Mouse (Mus musculus) lung, embryonic 15.5 days (tissue): ENCODE data around the gene Gypa. TPM values are rescaled to one million over a fixed set of nuclear protein-coding genes. Genes with fewer than 3 reads are reported as not detected.

ENCODE experiments used
- ATAC-seq: fragments of 200-750 bp; cut with Nextera tagmentation; 2 replicates; pipeline ENCODE4 v1.8.0; 2017; ENCODE audit warnings: moderate number of reproducible peaks, borderline replicate concordance; ENCODE audit not compliant: low FRiP score, low TSS enrichment; ENCODE audit errors: extremely low read depth
- H3K27ac ChIP-seq: fragments of 300-500 bp; sonication (generic); 2 replicates; pipeline ENCODE4 v1.5.1; 2015; ENCODE audit warnings: moderate library complexity, mild to moderate bottlenecking, inconsistent platforms
- H3K27me3 ChIP-seq: fragments of 300-500 bp; sonication (generic); 2 replicates; pipeline ENCODE4 v1.6.1; 2015; ENCODE audit warnings: inconsistent platforms
- H3K36me3 ChIP-seq: fragments of 300-500 bp; sonication (generic); 2 replicates; pipeline ENCODE4 v1.6.1; 2015; ENCODE audit warnings: inconsistent platforms
- H3K4me1 ChIP-seq: fragments of 300-500 bp; sonication (generic); 2 replicates; pipeline ENCODE4 v1.6.1; 2015; ENCODE audit warnings: inconsistent platforms
- H3K4me2 ChIP-seq: fragments of 300-500 bp; sonication (generic); 2 replicates; pipeline ENCODE4 v1.6.1; 2015; ENCODE audit warnings: inconsistent platforms, mild to moderate bottlenecking, moderate library complexity
- H3K4me3 ChIP-seq: fragments of 300-500 bp; sonication (generic); 2 replicates; pipeline ENCODE4 v1.5.1; 2015; ENCODE audit warnings: mild to moderate bottlenecking, inconsistent platforms
- H3K9ac ChIP-seq: fragments of 300-500 bp; sonication (generic); 2 replicates; pipeline ENCODE4 v1.6.1; 2015; ENCODE audit warnings: inconsistent platforms
- H3K9me3 ChIP-seq: fragments of 300-500 bp; sonication (generic); 2 replicates; pipeline ENCODE4 v1.6.1; 2016; ENCODE audit warnings: inconsistent platforms
- WGBS: fragments of 180-500 bp; shearing (Covaris S2); methylation state at CpG from one replicate; pipeline ENCODE4 v1.1.7; 2015; 5-methylcytosine and 5-hydroxymethylcytosine counted together
- polyA plus RNA-seq: library from polyadenylated mRNA; unstranded; fragments of >200 nt; fragmentation: Nextera tagmentation; extraction: Ambion mirVana; gene quantifications from 2 replicates; pipeline ENCODE4 v1.2.1, GENCODE M21; 2015

Gene Gypa
- 8.0 and 10.5 TPM in 2 replicates for polyA plus RNA-seq

DNA sequence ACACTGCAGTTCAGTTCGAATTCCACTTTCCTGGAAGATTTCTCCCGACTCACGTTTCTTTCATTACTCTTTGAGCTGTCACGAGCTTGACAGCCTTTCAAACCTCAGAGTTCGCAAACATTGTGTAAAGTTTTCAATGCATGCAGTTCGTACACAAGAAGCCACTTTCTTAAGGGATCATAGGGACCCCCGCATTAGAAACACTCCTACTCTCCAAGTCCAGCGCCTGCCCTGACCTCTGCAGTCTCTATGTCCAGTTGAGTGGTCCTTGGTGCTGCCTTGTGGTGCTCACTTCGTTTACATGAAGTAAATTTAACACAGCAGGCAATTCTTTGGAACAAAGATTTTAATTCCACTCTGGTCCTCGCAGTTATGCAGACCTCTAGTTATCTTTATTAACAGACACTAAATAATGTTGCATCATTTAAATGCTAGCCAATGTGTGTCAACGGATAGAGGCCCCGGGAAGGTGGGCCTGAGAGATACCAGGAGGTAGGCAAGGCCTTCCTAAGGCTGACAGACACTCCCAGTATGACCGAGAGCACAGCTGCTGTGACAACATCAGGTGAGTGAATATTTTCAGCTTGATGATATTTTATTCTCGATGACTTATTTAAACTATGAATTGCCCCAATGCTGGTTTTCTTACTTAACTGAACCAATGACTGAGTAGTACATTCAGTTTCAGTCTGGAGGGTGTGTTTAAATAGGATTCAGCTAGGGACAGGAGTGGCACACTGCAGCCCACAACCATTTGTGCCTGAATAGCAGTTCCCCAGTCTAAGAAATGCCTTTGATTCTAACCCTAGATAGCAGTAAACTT is at the start of gene Gypa:
Gene Gypa, plus strand, starts transcription at position 259 of the 823 bp plus-strand sequence.
- H3K9me3 ChIP-seq, result no peaks in the 10 kb centered on the region
- H3K4me3 ChIP-seq, result peak within 1 kb of the TSS; percentile 50
- H3K4me1 ChIP-seq, result peaks cover 9% of the 10 kb centered on the region
- H3K27ac ChIP-seq, result no peak within 1 kb of the TSS
- no peaks in the 10 kb centered on the region for H3K36me3 ChIP-seq
- peak; percentile 69; the same call in 1 of the 2 replicates for ATAC-seq
- H3K27me3 ChIP-seq, result no peaks in the 10 kb centered on the region
- H3K4me2 ChIP-seq, result peak within 1 kb of the TSS; percentile 80
- 22% methylated on average over 14 of the region's 14 CpGs for WGBS
- peak within 1 kb of the TSS; percentile 38; the same call in 1 of the 2 replicates for H3K9ac ChIP-seq

GRCm38 (mm10) chr8:80444534-80445072 is 49.0 kb upstream of the Gypa start:
- no peak for ATAC-seq
- H3K4me3 ChIP-seq, result no peak overlapping the region

DNA sequence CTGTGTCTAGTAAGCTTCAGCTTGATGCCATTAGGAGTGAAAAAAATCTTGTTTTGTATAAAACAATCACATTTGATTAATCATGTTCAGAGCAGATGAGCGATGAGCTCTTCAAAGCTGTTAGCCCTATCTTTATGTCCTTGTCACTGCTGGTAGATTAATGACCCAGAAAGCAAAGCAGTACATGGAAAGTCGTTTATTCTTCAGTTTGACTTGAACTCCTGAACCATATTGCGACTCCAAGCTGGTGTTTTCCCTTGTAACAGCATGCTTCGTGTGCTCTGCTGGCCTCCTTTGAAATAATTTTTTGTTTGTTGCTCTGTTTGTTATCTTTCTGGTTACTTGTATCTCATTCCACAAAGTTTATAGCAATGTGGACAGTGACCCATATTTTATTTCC is 46.4 kb upstream of the Gypa start:
- ATAC-seq, result no peak

More at GRCm38 (mm10) chr8:80444534-80445072, 49.0 kb upstream of the Gypa start:
- Histone ChIP-seq H3K27ac (no peak overlapping the region), H3K36me3 (no peaks in the 10 kb centered on the region), H3K4me2 (no peak overlapping the region), H3K9me3 (no peaks in the 10 kb centered on the region), H3K4me1 (no peaks in the 10 kb centered on the region), H3K9ac (no peak overlapping the region), H3K27me3 (no peaks in the 10 kb centered on the region)
- 73% methylated on average over 4 of the region's 4 CpGs for WGBS

GRCm38 (mm10) chr8:80451938-80452690 is 41.5 kb upstream of the Gypa start:
- H3K27ac ChIP-seq, result no peak overlapping the region
- no peak for ATAC-seq
- no peak overlapping the region for H3K4me3 ChIP-seq
- H3K4me2 ChIP-seq, result no peak overlapping the region
- H3K36me3 ChIP-seq, result no peaks in the 10 kb centered on the region
- H3K9ac ChIP-seq, result no peak overlapping the region
- H3K4me1 ChIP-seq, result no peaks in the 10 kb centered on the region
- 55% methylated on average over 19 of the region's 19 CpGs for WGBS
- H3K27me3 ChIP-seq, result no peaks in the 10 kb centered on the region
- no peaks in the 10 kb centered on the region for H3K9me3 ChIP-seq

More for the DNA sequence above, 46.4 kb upstream of the Gypa start:
- Histone ChIP-seq H3K27ac (no peak overlapping the region), H3K4me3 (no peak overlapping the region), H3K4me2 (no peak overlapping the region), H3K9ac (no peak overlapping the region), H3K27me3 (no peaks in the 10 kb centered on the region), H3K4me1 (no peaks in the 10 kb centered on the region), H3K9me3 (no peaks in the 10 kb centered on the region), H3K36me3 (no peaks in the 10 kb centered on the region)
- 26% methylated on average over 4 of the region's 4 CpGs for WGBS

DNA sequence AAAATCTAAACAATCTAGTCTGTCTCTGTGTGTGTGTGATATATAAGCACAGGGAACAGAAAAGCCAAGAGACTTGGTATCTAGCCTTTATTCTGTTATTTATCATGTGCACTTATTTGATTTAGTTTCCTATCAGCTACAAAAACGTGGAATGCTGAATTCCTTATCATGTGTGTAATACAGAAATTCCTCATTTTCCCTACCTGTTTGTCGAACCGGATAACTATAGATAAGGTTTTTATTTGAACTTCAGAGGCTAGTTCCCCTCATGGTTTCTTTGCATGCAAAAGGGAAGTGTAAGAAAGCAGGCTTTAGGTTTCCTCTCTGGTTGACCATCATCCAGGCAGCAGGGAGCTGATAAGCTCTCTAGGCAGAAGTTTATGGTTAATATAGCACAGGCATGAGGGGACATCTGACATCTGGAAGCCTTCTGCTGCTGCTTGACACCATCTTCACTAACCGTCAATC is 30.1 kb upstream of the Gypa start:
- no peak overlapping the region for H3K9ac ChIP-seq

DNA sequence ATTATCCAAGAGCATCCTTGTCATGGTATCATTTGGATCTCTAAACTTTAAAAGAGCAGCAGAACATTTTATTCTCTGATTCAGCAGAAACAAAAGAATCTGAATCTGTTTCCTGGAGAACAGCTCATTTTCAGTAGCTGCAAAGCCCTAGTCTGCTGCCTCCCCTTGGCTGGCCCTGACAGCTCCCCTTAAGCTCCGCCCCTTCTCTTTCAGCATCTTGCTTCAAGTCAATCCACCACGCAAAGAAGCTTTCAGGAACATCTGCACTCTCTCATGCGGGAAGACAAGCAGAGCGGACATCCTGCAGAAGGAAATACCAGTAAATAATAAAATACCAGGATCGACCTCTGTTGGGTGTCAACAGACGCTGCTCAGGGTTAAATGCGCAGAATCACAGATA is 18.6 kb upstream of the Gypa start:
- 27% methylated on average over 7 of the region's 7 CpGs for WGBS
- H3K9me3 ChIP-seq, result no peaks in the 10 kb centered on the region
- H3K27me3 ChIP-seq, result no peaks in the 10 kb centered on the region
- H3K4me3 ChIP-seq, result no peak overlapping the region
- H3K36me3 ChIP-seq, result no peaks in the 10 kb centered on the region
- H3K27ac ChIP-seq, result no peak overlapping the region
- H3K9ac ChIP-seq, result no peak overlapping the region
- ATAC-seq, result no peak
- H3K4me2 ChIP-seq, result no peak overlapping the region
- H3K4me1 ChIP-seq, result 0 out of 2 replicates have a peak, but pooled peaks cover 3% of the 10 kb centered on the region

More for the DNA sequence above, 30.1 kb upstream of the Gypa start:
- no peak for ATAC-seq
- Histone ChIP-seq H3K27ac (no peak overlapping the region), H3K9me3 (no peaks in the 10 kb centered on the region), H3K4me1 (peaks cover 8% of the 10 kb centered on the region; the same call in 1 of the 2 replicates), H3K4me2 (no peak overlapping the region), H3K36me3 (no peaks in the 10 kb centered on the region), H3K27me3 (no peaks in the 10 kb centered on the region), H3K4me3 (no peak overlapping the region)
- 21% methylated on average over 4 of the region's 4 CpGs for WGBS

DNA sequence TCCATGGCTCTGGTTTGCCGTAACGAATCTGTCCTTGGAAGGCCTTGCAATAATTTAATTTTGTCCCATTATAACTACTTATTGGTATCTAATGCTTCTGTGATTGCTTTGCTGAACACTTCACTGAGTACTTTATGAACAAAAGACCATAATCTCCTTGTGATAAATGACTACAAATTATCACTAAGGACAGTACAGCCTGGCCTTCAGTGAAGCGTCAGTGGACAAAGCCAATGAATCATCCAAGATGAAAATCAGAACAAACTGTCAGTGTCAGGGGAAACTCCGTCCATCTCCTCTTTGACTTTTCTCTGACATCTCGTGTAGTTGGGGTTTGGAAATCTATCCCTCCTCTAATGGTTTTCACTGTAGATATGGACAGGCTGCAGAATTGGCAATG is 15.4 kb upstream of the Gypa start:
- no peak for ATAC-seq
- no peaks in the 10 kb centered on the region for H3K27me3 ChIP-seq
- no peak overlapping the region for H3K4me3 ChIP-seq
- 80% methylated on average over 5 of the region's 5 CpGs for WGBS
- H3K9ac ChIP-seq, result no peak overlapping the region
- no peaks in the 10 kb centered on the region for H3K36me3 ChIP-seq
- no peaks in the 10 kb centered on the region for H3K9me3 ChIP-seq
- no peak overlapping the region for H3K4me2 ChIP-seq
- H3K27ac ChIP-seq, result no peak overlapping the region
- H3K4me1 ChIP-seq, result peaks cover 11% of the 10 kb centered on the region; the same call in 1 of the 2 replicates

DNA sequence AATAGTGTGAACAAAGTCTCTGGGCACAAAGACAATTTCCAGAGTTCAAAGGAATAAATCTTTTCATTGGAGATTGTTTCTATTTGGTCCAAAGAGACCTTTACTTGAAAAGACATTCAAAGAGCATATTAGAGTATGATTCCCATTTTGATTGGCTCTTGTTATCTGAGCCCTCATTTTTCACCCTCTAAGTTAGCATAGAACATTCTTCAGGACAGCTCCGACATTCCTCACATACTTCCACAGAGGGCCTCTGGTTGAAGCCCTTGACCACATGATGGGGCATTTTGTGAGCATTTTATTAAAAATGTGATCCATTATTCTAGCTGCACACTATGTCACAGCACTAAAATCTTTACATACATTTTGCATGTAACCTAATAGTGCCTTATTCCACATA is 14.5 kb upstream of the Gypa start:
- no peak for ATAC-seq
- no peaks in the 10 kb centered on the region for H3K27me3 ChIP-seq
- no peak overlapping the region for H3K9ac ChIP-seq
- H3K9me3 ChIP-seq, result no peaks in the 10 kb centered on the region
- no peak overlapping the region for H3K4me2 ChIP-seq
- WGBS, result 11% methylated on average over 1 of the region's 1 CpGs
- H3K27ac ChIP-seq, result no peak overlapping the region
- H3K4me1 ChIP-seq, result peaks cover 11% of the 10 kb centered on the region; the same call in 1 of the 2 replicates
- no peaks in the 10 kb centered on the region for H3K36me3 ChIP-seq
- H3K4me3 ChIP-seq, result no peak overlapping the region

GRCm38 (mm10) chr8:80482173-80482572 is 11.4 kb upstream of the Gypa start:
- H3K36me3 ChIP-seq, result no peaks in the 10 kb centered on the region
- 49% methylated on average over 6 of the region's 6 CpGs for WGBS
- ATAC-seq, result no peak

GRCm38 (mm10) chr8:80482822-80483774 is 10.5 kb upstream of the Gypa start:
- H3K27ac ChIP-seq, result no peak overlapping the region
- peak overlapping the region; percentile 50 for H3K4me2 ChIP-seq
- H3K9me3 ChIP-seq, result no peaks in the 10 kb centered on the region
- ATAC-seq, result no peak
- peaks cover 8% of the 10 kb centered on the region; the same call in 1 of the 2 replicates for H3K4me1 ChIP-seq
- H3K27me3 ChIP-seq, result no peaks in the 10 kb centered on the region
- peak overlapping the region; percentile 9; the same call in 1 of the 2 replicates for H3K4me3 ChIP-seq
- 15% methylated on average over 16 of the region's 16 CpGs for WGBS
- H3K9ac ChIP-seq, result 0 out of 2 replicates have a peak overlapping the region, but pooled peaks have one; percentile 11
- no peaks in the 10 kb centered on the region for H3K36me3 ChIP-seq

More at GRCm38 (mm10) chr8:80482173-80482572, 11.4 kb upstream of the Gypa start:
- H3K9me3 ChIP-seq, result no peaks in the 10 kb centered on the region
- H3K27ac ChIP-seq, result no peak overlapping the region
- no peak overlapping the region for H3K9ac ChIP-seq
- no peak overlapping the region for H3K4me3 ChIP-seq
- no peak overlapping the region for H3K4me2 ChIP-seq
- H3K27me3 ChIP-seq, result no peaks in the 10 kb centered on the region
- H3K4me1 ChIP-seq, result peaks cover 8% of the 10 kb centered on the region; the same call in 1 of the 2 replicates

DNA sequence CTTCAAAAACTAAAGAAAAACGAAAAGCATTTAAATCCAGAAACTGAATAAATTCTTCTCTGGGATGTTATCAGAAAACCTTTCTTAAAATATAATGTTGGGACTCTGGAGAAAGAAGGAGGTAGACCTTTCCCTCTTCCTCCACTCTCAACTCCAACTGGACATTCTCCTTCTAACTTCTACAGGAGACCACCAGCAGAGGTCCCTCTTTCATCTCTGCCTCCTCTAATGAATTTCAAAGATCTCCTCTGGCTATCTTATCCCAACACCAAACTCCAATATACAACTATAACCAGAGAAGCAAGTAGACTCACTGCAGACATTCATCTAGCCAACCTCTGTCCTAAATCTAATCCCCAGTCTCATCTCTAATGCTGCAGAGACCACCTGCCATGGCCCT is 2.0 kb upstream of the Gypa start:
- no peak for ATAC-seq
- H3K4me3 ChIP-seq, result no peak overlapping the region
- H3K27me3 ChIP-seq, result no peaks in the 10 kb centered on the region
- no peaks in the 10 kb centered on the region for H3K9me3 ChIP-seq
- H3K4me1 ChIP-seq, result peaks cover 9% of the 10 kb centered on the region
- H3K36me3 ChIP-seq, result no peaks in the 10 kb centered on the region
- H3K27ac ChIP-seq, result no peak overlapping the region
- no peak overlapping the region for H3K9ac ChIP-seq
- no peak overlapping the region for H3K4me2 ChIP-seq
- WGBS, result 45% methylated on average over 1 of the region's 1 CpGs
